Mouse (Mus musculus): ENCODE data around the gene Cenpu. TPM values are rescaled to one million over a fixed set of nuclear protein-coding genes. Genes with fewer than 3 reads are reported as not detected.
A peak's percentile ranks its signal among the peaks of the same experiment; 100 is the strongest.

Cenpu gene
- polyA plus RNA-seq, 1 experiment from 2014 or later: 6.1 TPM

DNA sequence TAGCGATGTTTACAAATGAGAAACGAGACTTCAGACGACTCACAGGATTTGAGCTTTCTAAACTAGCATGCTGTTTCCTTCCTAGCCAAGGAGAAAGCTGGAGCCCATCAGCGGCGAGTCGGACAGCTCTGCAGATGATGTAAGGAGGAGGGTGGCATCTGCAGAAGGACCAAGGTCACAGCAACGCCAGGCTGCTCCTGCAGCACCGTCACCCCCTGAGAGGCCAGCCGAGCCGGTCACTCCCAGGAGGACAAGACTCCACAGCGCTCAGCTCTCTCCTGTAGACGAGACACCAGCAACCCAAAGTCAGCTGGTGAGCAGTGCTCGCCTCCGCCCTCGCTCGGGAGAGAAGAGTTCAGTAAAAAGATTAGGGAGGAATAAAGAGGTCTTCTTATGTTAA is 10.5 kb downstream of the Cenpu start:
- Histone ChIP-seq H3K27ac (ENCODE audit: low read length) (no peak overlapping the region), H3K36me3 (ENCODE audit: insufficient read depth, low read length) (no peaks in the 10 kb centered on the region), H3K9ac (replicated peaks; ENCODE audit: low read depth) (no peak overlapping the region), H3K9me3 (ENCODE audit: low read length) (no peaks in the 10 kb centered on the region), H3K4me2 (replicated peaks; ENCODE audit: low read depth, low read length) (no peak overlapping the region), H3K4me3 (ENCODE audit: low read depth, low read length) (no peak overlapping the region), H3K27me3 (replicated peaks; ENCODE audit: insufficient read depth, low read length) (no peaks in the 10 kb centered on the region), H3K4me1 (ENCODE audit: insufficient read depth, low read depth, low read length) (peaks cover 5% of the 10 kb centered on the region; the same call in 1 of the 2 replicates)
- ATAC-seq (no peak), DNase-seq (ENCODE audit: low spot score) (no peak)
- no peak for TF ChIP-seq CTCF (IDR thresholded peaks at IDR 0.05)
- TF ChIP-seq EP300 (IDR thresholded peaks at IDR 0.05): no peak
- WGBS: 81% methylated on average over 16 of the region's 16 CpGs

DNA sequence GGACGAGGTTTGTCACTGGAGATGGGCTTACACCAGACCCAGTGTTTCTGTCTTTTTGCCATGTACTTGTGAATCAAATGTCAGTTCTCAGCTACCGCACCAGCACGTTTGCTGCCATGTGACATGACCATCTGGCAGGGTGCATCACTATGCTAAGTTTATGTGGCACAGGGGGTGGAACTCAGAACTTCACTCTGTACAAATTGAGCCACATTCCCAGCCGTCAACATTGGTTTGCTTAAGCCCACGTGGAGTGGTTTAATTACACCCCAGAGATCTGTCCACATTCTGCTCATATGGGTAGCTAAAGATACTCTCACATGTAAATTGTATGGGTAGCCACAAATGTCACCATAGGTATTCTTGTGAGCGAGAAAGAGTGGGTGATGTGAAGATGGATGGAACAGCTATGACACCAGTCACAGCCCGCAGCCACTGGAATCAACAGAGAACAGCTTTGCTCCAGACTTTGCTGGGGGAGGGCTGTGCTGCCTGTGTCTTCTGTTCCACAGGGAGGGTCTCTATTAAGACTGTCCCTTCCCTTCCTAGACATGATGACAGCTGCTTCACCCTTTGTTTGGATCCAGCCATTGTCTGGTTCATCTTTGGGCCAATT is 15.2 kb downstream of the Cenpu start:
- Histone ChIP-seq H3K4me2 (replicated peaks; ENCODE audit: low read depth, low read length) (no peak overlapping the region), H3K9ac (replicated peaks; ENCODE audit: low read depth) (no peak overlapping the region), H3K36me3 (ENCODE audit: insufficient read depth, low read length) (no peaks in the 10 kb centered on the region), H3K9me3 (ENCODE audit: low read length) (no peaks in the 10 kb centered on the region), H3K27me3 (replicated peaks; ENCODE audit: insufficient read depth, low read length) (no peaks in the 10 kb centered on the region), H3K27ac (ENCODE audit: low read length) (peak overlapping the region; percentile 65), H3K4me1 (ENCODE audit: insufficient read depth, low read depth, low read length) (peaks cover 7% of the 10 kb centered on the region; the same call in 1 of the 2 replicates), H3K4me3 (ENCODE audit: low read depth, low read length) (no peak overlapping the region)
- DNase-seq (ENCODE audit: low spot score) (no peak), ATAC-seq (no peak)
- TF ChIP-seq CTCF (IDR thresholded peaks at IDR 0.05): no peak
- 74% methylated on average over 7 of the region's 7 CpGs for WGBS

DNA sequence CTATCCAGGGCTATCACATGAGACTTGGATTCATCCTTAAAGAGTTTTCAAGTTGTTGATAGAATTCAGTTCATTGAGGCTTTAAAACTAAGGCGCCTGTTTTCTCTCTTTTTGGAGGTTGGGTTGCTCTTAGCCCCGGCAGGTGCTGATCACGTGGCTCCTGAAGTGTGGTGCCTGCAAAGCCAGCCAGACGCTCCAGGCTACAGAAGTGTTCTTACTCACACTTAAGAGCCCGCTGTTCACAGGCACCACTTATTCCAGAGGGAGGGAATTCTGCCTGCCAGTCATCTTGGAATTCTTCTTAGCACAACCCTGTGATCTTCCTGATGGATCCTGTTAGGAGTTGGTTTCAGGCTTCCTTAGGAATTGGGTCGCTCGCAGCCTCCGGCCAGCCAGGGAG is 16.1 kb downstream of the Cenpu start:
- ATAC-seq (peak; percentile 93), DNase-seq (ENCODE audit: low spot score) (peak; percentile 90)
- H3K9me3 ChIP-seq (ENCODE audit: low read length): no peaks in the 10 kb centered on the region
- 56% methylated on average over 8 of the region's 8 CpGs for WGBS
- no peaks in the 10 kb centered on the region for H3K27me3 ChIP-seq (replicated peaks; ENCODE audit: insufficient read depth, low read length)
- H3K4me1 ChIP-seq (ENCODE audit: insufficient read depth, low read depth, low read length): peaks cover 7% of the 10 kb centered on the region; the same call in 1 of the 2 replicates
- no peaks in the 10 kb centered on the region for H3K36me3 ChIP-seq (ENCODE audit: insufficient read depth, low read length)
- TF ChIP-seq EP300 (IDR thresholded peaks at IDR 0.05): peak; percentile 42; the same call in 1 of the 2 replicates
- no peak for TF ChIP-seq CTCF (IDR thresholded peaks at IDR 0.05)
- no peak overlapping the region for H3K4me2 ChIP-seq (replicated peaks; ENCODE audit: low read depth, low read length)
- H3K4me3 ChIP-seq (ENCODE audit: low read depth, low read length): no peak overlapping the region
- no peak overlapping the region for H3K9ac ChIP-seq (replicated peaks; ENCODE audit: low read depth)
- peak overlapping the region; percentile 65 for H3K27ac ChIP-seq (ENCODE audit: low read length)

DNA sequence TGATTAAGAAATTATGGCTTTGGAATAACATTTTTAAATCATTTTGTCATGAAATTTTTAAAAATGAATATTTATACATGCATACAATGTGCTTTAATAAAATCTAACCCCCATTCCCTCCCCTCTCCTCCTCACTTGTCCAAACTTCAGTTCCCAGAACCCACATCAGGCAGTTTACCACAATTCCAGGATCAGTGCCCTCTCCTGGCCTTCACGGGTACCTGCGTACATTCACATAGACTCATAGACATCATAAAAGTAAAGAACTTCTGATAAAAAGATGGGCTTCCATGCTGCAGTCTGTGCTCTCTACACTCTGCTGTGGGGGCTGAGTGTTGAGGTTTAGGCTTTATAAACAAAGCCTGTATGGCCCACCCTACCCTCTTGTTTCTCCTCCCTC is 17.1 kb downstream of the Cenpu start:
- WGBS: 69% methylated on average over 2 of the region's 2 CpGs

DNA sequence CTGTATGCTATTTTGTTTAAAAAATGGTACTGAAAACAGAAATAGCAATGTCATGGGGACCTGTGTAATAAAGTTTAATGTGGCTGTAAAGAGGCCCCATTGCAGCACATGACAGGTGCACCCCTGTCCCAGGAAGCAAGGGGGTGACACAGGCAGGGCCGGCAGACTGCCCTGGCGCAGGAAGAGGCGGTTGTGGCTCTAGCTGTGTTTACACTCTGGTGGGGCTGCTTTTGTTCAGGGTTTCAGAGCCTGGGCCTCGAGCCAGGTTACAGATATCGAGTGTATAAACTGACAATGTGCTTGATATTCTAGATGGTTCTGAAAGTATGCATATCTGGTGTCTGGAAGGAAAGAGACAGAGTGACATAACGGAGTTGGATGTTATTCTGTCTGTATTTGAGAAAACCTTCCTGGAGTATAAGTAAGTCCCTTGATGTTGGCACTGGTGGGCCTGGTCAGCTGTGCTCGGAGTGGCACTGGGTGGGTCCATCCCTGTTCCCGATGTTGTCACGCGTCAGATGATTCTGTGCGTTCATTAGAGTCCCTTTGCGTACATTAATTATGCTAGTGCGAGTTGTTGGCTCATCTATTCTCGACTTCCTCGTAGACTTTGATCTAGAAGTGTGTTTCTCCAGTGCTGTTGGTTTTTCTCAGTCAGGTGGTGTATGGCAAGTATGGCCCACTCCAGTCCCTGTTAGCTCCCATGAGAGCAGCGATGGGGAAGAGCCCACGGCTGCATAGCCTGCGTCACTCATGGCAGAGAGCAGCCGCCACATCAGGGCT is 18.0 kb downstream of the Cenpu start:
- ATAC-seq (peak; percentile 65), DNase-seq (ENCODE audit: low spot score) (peak; percentile 65)
- Histone ChIP-seq H3K27ac (ENCODE audit: low read length) (peak overlapping the region; percentile 45; the same call in 1 of the 2 replicates), H3K27me3 (replicated peaks; ENCODE audit: insufficient read depth, low read length) (no peaks in the 10 kb centered on the region), H3K4me1 (ENCODE audit: insufficient read depth, low read depth, low read length) (peaks cover 7% of the 10 kb centered on the region; the same call in 1 of the 2 replicates), H3K9ac (replicated peaks; ENCODE audit: low read depth) (no peak overlapping the region), H3K4me3 (ENCODE audit: low read depth, low read length) (no peak overlapping the region), H3K9me3 (ENCODE audit: low read length) (no peaks in the 10 kb centered on the region), H3K4me2 (replicated peaks; ENCODE audit: low read depth, low read length) (no peak overlapping the region), H3K36me3 (ENCODE audit: insufficient read depth, low read length) (no peaks in the 10 kb centered on the region)
- 48% methylated on average over 19 of the region's 19 CpGs for WGBS
- peak; percentile 41 for TF ChIP-seq CTCF (IDR thresholded peaks at IDR 0.05)
- peak; percentile 45; the same call in 1 of the 2 replicates for TF ChIP-seq EP300 (IDR thresholded peaks at IDR 0.05)

More for the DNA sequence above, 17.1 kb downstream of the Cenpu start:
- Histone ChIP-seq H3K27me3 (replicated peaks; ENCODE audit: insufficient read depth, low read length) (no peaks in the 10 kb centered on the region), H3K9me3 (ENCODE audit: low read length) (no peaks in the 10 kb centered on the region), H3K4me1 (ENCODE audit: insufficient read depth, low read depth, low read length) (peaks cover 7% of the 10 kb centered on the region; the same call in 1 of the 2 replicates), H3K9ac (replicated peaks; ENCODE audit: low read depth) (no peak overlapping the region), H3K4me3 (ENCODE audit: low read depth, low read length) (no peak overlapping the region), H3K4me2 (replicated peaks; ENCODE audit: low read depth, low read length) (no peak overlapping the region), H3K36me3 (ENCODE audit: insufficient read depth, low read length) (no peaks in the 10 kb centered on the region), H3K27ac (ENCODE audit: low read length) (no peak overlapping the region)
- TF ChIP-seq EP300 (IDR thresholded peaks at IDR 0.05) (no peak), CTCF (IDR thresholded peaks at IDR 0.05) (peak; percentile 58)
- DNase-seq (ENCODE audit: low spot score) (peak; percentile 37), ATAC-seq (no peak)

DNA sequence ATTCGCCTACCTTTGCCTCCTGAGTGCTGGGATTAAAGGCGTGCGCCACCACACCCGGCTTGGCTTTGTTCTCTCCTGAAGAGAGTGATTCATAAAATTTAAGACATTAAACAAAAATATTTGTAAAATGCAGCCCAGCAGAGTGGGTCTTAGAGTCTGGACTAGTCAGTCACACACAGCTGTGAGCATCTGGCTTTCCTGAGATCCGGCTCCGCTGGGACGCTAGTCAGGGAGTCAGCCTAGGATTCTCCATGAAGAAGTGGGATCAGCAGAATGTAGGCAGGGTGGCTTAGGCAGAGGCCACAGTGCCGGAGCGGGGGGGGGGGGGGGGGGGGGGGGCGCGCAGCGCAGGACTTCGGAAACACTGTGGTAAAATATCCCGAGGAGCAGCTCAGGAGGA is 18.8 kb downstream of the Cenpu start:
- Histone ChIP-seq H3K27ac (ENCODE audit: low read length) (no peak overlapping the region), H3K4me2 (replicated peaks; ENCODE audit: low read depth, low read length) (no peak overlapping the region), H3K27me3 (replicated peaks; ENCODE audit: insufficient read depth, low read length) (no peaks in the 10 kb centered on the region), H3K9ac (replicated peaks; ENCODE audit: low read depth) (no peak overlapping the region), H3K4me3 (ENCODE audit: low read depth, low read length) (no peak overlapping the region), H3K4me1 (ENCODE audit: insufficient read depth, low read depth, low read length) (peaks cover 7% of the 10 kb centered on the region; the same call in 1 of the 2 replicates), H3K36me3 (ENCODE audit: insufficient read depth, low read length) (no peaks in the 10 kb centered on the region), H3K9me3 (ENCODE audit: low read length) (no peaks in the 10 kb centered on the region)
- ATAC-seq (peak; percentile 11; the same call in 1 of the 2 replicates), DNase-seq (ENCODE audit: low spot score) (no peak)
- TF ChIP-seq EP300 (IDR thresholded peaks at IDR 0.05): no peak
- TF ChIP-seq CTCF (IDR thresholded peaks at IDR 0.05): no peak
- WGBS: 81% methylated on average over 10 of the region's 14 CpGs
